Mouse (Mus musculus) kidney, postnatal 25 days (tissue): ENCODE data around the gene Utrn.
"Not testable (repeated sequence)": the region's sequence is repeated elsewhere in the genome, so short reads cannot be mapped to it uniquely, and the experiment has no call there.

Source experiments
- DNase-seq, 2 experiments: peaks; one replicate each; pipeline ENCODE4 v3.0.0; 2021; ENCODE audit warnings: mixed read lengths in 2 of 2

Gene Utrn

DNA sequence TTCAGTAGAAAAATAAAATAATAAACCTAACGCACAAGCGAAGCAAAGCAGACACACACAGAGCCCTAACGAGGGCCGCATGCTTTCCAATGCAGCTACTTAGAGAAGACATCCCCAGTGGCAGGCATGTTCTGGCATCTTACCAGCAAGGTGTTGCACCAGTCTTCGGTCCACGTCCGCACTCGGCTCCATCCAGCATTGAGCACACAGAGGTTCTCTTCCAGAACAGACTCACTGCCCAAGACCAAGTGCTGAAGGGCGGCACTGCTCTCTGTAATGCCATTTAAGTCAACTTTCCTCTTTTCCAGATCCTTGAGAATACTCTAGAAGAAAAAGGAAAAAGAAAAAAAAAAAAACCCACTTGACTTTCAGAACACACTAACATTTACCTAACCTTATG lies 197.6 kb downstream of the Utrn start:
- DNase-seq: no peak

DNA sequence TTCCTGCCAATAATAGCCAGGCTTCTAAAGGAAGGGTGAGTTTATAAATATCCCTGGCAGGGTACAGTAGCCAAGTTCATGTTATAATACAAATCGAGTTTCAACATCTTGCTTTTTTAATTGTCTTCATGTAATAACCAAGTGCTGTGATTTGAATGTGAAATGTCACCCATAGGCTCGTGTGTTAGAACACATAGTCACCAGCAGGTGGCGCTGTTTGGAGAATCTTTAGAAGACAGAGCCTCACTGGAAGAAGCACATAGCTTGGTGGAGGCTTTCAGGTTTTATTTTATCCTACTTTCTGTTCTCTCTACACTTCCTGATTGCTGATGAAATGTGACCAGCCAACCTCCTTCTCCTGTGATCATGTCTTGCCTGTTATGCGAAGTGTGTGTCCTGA lies 207.1 kb downstream of the Utrn start:
- DNase-seq: no peak

DNA sequence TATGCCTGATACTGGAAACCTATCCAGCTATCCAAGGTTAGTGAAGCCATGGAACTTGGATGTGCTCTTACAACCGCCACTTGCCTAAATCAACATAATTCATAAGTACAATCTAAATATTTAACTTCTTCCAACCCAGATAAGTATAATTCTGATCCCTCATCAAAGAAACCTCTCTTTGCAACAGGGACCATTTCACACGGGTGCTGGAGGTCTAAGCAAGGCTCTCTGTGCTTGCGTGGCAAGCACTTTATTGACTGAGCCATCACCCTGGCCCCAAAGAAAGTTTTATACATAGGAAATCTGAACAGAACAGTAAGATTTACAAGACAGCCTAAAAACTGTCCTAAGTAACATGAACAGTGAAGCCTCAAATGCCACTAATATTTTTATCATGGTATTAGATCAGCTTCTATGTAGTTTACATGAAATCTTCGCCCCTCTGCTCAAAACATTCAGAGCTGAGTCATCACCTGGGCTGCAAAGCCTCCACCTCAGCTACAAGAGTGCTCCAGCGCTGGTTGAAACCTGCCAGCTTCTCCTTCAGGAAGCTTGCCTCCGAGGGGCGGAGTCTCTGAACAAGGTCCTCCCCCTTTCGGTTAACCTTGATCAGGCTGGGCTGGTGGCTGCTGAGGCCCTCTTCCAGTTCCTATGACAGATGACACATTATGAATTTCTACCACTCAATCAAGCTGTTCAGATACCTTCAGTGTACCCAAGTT lies 211.0 kb downstream of the Utrn start:
- no peak for DNase-seq

DNA sequence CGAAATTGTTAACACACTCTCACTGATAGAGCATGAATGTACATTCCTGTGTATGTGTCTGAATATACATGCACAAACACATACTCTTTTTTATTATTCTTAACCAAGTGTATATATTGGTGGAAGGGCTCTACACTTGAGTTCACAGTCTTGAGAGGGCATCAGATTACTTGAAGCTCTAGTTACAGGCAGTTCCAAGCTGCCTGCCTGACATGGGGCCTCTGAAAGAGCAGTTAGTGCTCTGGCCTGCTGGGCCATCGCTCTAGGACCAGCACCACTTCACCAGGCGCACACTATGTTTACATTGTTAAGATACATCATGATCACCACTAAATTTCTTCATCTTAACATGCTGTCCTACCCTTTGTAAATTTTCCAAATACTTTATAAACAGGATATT lies 216.2 kb downstream of the Utrn start:
- no peak for DNase-seq

DNA sequence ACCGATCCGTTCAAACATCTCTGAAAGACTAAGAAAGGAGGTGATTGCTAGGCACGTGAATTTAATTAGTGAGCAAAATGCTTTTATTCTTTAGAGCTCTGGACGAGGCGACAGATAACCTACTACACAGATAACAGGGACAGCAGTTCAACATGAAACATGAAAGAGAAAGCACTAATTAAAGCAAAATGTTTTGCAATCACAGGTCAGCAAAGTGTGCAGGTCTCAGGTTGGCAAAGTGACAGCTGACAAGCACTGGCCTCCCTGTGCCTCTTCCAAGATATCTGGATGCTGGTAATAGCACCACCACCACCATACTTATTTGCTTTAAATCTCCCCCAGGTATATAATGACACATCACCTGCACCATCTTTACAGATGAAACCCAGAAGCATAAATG lies 223.0 kb downstream of the Utrn start:
- DNase-seq: no peak

DNA sequence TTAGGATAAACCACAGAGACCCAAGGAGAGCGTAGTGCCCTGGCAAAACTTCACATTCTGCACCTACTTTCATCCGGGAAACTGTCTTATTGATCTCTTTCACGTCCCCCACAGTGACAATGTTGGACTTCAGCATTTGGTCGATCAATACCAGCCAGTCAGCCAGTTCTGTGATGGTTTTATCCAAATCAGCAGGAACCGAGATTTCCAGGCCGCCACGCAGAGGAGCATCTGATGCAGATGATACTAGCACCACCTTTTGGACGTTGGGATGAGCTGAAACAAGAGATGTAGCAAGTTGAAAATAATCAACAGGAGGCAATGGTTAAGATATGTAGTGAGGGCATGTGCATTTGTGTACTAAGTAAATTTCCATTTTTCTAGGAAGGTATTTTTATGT lies 225.8 kb downstream of the Utrn start:
- no peak for DNase-seq

DNA sequence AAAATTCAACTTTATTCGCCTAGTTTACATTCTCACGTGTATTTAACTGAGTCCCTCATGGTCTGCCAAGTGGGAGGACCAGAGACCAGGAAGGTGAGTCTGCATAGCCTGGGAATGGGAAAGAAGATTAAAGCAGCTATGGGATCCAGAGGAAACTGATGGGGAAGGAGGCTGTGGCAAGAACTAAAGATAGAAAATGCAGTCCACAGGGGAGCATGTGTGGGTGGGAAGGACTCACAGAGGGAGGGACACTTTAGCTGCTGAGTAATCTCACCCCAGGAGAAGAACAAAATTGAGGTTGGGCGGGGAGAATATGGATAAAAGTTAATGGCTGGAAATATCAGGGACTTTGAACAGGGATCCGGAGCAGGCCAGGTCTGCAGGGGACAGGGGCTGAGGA lies 229.5 kb downstream of the Utrn start:
- DNase-seq: no peak

DNA sequence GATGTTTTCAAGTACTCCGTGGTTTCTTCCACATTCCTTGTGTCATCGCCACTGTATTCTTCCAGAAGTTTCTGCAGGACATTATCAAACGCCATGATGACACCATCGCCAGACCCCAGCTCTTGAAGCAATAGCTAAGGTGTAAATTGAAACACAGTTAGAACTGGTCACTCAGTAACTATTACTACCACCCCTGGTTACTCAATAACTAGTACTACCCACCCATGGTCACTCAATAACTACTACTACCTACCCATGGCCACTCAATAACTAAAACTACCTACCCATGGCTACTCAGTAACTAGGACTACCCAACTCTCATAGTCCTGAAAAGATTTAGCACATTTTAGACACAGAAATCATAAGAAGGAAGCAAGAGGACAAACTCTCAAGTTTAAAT lies 235.2 kb downstream of the Utrn start:
- no peak for DNase-seq

DNA sequence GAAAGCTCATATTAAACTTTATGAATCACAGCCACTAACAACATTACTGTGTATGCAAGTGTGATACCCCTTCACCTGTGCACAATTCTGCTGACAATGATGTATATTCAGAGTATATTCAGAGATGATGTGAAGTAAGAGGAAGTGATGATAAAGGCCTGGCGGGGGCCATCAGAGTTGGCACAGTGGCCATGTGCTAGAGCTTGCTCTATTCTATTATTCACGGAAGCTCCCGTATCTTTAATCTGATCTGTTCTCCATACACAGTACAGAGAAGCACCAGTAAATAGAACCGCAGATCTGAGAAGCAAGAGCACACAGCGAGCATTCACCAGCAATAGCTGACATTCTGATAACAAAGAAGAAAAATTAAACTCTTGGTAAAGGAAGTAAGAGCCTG lies 238.2 kb downstream of the Utrn start:
- DNase-seq: no peak

DNA sequence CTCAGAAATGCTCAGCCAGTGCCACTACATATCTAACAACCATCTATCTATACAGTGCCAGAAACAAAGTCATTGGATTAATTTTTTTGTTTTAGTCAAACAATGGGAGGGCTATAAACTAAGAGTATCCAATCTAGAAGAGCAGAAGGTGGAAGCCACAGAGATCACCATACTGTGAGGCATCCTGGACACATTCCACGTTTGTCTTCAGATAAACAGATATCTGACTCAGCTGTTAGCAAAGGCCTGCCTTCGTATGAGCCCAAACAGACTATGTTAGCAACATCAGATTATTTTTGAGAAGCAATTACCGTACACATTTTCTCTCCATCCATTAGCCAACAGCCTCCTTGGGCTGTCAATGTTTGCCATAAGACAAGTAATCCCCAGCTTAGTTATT lies 250.8 kb downstream of the Utrn start:
- DNase-seq: no peak

DNA sequence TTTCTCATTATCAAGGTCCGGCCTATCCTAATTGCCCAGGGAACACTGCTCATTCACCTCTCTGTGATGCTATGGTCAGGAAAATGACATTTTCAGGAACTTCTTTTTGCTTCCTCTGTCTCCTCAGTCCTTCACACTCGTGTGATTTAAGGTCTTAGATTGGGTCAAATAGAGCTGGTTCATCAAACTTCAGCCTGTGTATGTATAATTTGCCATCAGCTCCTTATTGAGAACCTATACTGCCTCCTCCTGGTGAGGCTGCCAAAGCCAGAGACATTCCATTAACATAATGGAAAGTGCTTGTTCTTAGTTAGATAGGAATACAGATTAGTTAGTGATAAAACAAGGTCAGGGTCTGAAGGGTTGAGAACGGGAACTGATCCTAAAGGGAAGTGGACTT lies 253.4 kb downstream of the Utrn start:
- no peak for DNase-seq

DNA sequence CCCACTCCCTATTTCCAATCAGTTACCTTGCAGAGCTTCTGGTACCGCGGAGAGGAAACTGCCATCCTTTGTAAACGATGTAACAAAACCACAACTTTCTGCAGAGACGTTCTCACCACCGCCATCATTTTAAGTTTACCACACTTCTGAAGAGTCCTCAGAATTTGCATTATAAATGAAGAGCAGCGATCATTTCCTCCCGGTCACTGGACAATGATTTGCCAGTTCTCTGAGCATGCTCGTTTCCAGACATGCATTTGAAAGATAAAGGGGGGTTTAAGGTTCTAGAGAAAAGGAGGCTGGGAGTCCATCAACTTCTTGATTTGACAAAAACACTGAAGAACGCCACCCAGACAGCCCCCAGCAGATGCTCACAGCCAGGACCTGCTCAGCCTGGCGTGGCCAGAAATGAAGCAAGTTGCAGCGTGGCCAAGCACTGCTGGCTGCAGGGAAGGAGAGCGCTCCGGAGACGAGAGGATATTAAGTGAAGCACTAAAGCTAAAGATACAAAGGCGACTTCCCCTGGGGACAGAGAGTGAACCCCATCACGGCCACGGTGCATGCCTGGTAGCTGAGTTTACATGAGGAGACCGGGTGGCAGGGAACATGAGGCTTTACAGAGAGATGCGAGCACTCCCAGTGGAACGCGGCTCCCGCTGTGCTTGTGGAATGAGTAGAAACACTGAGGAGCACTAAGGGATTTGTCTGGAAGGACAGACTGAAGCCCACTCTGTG lies 254.5 kb downstream of the Utrn start:
- DNase-seq: no peak

DNA sequence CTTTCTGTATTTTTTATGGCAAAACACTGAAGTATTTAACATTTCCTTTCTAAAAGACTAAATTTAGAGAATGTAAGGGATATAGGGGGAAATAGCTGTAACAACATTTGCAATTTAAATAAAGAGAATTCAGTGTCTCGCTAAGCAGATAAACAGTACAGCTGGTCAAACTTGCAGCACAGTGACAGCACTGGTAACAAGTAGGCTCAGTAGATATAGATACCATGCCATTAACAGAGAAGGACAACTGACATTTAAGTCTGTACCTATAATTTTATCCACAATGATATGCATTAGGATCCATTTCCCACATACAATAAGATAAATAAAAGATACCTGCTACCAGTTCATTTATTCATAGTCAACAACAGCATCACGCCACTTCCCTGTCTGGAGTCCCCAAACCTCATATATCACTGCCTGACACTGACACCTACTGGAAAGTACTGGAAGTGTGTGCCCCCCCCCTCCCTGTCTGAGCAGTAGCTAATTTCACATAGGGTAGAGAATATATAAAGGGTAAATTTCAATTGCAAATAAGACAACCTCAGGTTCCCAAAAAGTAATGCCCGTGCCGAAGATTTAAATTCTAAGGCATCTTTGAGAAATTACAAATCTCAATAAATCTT lies 256.8 kb downstream of the Utrn start:
- DNase-seq: peak in 1 of 2 experiments; percentile 42

DNA sequence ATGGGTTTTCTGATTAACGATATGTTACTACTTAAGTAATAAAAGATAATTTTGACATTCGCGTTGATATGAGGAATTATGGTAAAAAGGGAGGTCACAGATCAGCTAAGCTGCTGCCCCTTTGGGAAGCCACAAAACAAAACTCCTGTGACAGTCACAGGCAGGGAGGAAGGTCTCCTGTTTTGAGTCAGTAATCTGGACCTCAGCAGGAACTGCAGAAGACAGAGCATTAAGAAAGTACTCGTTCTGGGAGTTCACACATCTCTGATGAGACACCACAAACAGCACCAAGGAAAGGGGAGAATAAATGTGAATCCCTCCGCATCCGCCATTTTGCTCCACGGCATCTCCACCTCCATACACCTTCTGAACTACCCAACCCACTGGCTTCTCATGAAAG lies 259.3 kb downstream of the Utrn start:
- DNase-seq: no peak

DNA sequence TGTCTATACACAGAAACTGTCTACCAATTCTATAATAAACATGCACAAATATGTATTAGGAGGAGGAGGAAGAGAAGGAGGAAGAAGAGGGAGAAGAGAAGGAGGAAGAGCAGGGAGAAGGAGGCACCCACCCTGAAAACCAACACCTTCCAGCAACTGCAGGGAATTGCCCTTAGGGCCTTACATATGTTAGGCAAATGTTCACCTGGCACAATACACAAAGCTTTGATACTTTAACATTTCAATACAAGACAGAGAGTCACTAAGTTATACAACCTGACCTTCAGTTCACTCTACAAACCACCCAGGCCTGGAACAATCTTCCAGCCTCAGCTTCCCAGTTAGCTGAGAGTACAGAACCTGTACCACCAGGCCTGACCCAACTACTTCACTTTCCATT lies 260.5 kb downstream of the Utrn start:
- DNase-seq: no peak

DNA sequence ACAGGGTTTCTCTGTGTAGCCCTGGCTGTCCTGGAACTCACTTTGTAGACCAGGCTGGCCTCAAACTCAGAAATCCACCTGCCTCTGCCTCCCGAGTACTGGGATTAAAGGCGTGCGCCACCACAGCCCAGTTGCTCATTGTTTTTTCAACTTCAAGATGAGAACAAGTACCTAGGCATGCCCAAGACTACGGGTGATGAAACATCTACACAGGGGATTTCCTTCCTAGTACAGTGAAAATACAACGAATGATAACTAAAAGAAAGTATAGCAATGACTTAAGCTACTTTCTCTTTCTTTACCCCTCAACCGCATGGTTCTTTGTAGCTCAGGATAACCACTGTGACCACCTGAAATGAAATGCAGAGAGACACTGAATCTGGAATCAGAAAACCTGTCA lies 262.0 kb downstream of the Utrn start:
- DNase-seq: not testable (repeated sequence)

DNA sequence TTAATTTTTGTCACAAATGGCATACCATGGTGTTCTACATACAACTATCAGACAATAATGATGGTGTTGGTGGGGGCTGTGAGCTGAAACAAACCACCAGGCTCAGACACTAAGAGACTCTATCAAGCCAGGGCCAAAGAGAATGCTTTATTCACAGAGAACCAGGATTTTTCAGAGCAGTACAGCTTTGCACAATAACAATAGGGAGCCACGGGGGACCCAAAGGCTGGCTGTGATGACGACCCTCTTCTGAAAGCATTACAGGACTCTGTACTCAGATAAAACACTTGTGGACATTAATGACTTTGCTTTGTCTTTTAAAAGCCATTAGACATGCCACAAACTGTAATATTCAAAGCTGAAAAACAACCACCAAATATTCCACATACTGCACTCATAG lies 273.8 kb downstream of the Utrn start:
- DNase-seq: no peak

DNA sequence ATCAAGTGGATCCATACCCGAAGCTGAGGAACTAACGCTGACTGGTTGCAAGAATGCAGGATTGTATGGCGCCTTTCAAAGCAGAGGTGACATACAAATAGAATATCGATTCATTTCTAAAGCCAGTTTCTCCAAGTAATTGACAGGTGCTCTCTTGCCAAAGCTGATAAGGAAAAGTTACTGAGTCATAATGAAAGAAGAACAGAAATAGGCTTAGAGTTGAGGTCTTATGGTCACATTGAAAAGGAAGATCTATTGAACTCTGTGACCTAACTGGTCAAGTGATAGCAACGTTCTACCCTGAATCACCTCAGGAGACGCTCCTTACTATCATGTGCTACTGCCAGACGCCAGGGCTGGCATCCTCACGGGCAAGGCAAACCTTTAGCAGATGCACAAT lies 274.2 kb downstream of the Utrn start:
- no peak for DNase-seq

DNA sequence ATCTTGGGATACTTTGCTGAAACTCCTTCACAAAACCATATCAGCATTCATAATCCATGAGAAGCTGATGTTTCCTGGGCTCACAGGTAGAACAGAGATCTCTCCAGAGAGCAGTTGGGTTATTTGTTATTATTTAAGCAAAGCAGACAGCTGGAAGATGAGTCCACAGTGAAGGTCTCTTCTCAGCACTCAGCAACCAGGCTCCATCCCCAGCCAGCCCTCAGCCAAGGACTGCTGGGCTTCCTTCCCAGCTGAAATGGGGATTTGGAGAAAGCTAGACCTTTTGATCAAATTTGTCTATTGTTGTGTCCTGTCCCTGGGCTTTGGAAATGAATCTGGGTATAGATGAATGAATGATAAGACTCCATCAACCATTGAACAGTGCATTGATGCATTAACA lies 276.1 kb downstream of the Utrn start:
- no peak for DNase-seq

DNA sequence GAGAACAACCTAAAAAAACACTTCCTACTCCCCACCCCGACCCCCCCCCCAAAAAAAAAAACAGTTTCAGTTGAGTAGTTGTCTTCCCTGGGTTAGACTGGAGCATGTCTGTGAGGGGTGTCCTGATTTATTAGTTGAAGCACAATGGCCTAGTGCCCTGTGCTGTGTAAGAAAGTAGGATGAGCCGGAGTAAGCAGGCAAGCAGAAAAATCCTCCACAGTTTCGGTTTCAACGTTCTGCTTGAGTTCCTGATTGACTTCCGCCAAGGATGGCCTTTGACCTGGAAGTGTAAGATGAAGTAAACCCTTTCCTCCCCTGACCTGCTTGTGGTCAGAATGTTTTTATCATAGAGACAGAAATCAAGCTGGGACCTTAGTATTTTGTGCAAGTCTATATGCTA lies 277.2 kb downstream of the Utrn start:
- DNase-seq: peak; percentile 60 to 61

DNA sequence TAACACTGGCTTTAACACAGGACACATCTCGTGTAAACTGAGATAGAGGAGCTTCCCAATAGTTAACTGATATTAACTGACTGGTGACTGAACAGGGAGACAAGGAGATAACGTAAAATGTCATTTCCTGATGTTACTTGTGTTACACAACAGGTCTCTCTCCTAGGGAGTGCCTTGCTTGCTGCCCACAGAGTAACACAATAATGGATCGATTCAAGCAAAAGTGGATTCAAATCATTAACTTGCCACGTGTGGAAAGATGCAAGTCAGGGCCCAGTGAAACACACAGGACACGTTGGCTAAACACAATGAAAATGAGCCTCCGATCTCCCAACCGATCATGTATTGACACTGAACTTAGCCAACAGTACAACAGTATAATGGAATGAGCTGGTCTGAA lies 281.1 kb downstream of the Utrn start:
- no peak for DNase-seq

DNA sequence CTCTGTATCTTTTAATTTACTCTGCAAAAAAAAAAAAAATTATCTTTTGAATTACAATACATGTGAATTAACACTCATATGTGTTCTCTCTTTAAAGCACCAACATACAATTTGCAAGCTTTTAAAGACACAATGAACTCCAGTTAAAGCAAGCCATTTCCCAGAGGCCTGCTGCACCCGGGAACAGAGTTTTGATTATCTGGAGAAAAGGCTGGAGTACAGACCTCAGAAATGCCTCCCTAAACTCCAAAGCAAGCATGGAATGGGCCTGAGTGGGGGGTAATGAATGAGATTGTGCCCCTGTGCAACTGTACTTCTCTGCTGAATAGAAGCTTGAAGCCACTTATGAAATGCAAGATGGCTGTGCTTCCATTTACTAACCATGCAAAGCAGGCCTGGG lies 281.8 kb downstream of the Utrn start:
- DNase-seq: no peak

DNA sequence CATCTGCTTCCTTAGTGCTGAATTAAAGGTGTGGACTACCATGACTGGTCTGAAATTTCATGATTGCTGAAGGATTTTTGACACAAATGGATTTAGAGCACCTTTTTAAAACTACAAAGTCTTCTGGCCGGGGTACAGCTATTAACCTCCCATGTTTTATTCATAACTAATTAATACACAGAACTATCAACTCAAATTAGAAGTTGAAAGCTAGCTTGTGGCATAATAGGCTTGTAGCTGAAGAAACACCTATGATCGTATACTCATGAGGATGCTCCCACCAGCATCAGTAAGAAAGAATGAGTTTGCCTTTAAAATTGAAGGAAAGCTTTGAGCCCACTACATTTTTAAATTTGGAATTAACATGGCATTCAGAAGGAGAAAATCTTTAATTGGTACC lies 282.3 kb downstream of the Utrn start:
- no peak for DNase-seq

DNA sequence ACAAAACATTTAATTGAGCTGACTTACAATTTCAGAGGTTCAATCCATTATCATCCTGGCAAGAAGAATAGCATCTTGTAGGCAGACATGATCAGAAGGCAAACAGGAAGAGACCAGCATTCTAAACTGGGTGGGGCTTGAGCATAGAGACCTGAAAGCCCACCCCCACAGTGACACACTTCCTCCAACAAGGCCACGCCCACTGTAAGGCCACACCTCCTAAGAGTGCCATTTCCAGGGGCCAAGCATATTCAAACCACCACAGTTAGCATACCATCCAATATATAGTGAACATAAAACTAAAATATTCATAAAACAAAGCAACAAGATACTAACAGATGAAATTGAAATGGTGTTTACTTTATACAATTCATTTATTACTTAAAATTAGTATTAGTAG lies 283.0 kb downstream of the Utrn start:
- no peak for DNase-seq
